Mouse (Mus musculus): ENCODE results near the gene Sgip1. TPM values are rescaled to one million over a fixed set of nuclear protein-coding genes. Genes with fewer than 3 reads are reported as not detected.

The Sgip1 gene
- total RNA-seq, 2 experiments from 2014 or later: 0.45 to 8.4 TPM

DNA sequence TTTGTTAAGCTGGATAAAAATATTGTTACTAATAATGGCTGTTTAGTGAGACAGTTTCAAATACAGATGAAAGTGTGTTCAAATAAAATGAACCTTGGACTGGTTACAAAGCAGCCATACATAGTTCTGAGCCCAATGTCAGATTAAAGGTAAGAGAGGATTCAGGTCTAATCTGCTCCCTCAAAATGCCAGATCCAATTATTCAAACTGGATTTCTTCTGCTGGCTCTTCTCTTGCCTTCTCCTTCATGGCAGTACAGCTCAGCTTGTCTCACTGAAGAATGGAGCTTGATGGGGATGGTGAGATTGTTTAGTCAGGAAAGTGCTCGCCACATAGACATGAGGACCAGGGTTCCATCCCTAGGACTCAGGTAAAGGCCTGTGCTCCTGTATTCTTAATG lies 32.7 kb downstream of the Sgip1 start:
- ATAC-seq (replicated peaks; ENCODE audit: low FRiP score, poor library complexity, severe bottlenecking): no peak

DNA sequence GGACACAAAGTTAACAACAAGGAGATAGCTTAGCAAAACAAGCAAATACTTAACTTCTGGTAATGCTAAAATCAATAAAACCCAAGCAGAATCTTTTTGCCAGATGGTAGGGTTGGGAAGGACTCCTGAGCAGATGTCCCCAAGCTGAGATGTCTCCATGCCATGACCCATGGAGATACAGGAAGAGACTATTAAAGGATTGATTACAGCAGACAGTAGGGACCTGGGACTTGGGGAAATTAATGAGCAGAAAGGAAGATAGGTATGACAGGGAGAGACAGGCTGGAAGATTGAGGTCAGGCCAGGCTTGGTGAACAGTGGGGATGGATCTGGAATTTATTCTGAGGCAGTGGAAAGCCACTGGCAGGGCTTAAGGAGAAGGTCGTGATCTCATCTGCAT lies 33.5 kb downstream of the Sgip1 start:
- ATAC-seq (replicated peaks; ENCODE audit: low FRiP score, poor library complexity, severe bottlenecking): no peak

GRCm38 (mm10) chr4:102775596-102776270 lies 34.6 kb downstream of the Sgip1 start:
- no peak for ATAC-seq (replicated peaks; ENCODE audit: low FRiP score, poor library complexity, severe bottlenecking)

- no peak for ATAC-seq (replicated peaks; ENCODE audit: low FRiP score, poor library complexity, severe bottlenecking)
Measured at GRCm38 (mm10) chr4:102779902-102780301, 38.8 kb downstream of the Sgip1 start.

DNA sequence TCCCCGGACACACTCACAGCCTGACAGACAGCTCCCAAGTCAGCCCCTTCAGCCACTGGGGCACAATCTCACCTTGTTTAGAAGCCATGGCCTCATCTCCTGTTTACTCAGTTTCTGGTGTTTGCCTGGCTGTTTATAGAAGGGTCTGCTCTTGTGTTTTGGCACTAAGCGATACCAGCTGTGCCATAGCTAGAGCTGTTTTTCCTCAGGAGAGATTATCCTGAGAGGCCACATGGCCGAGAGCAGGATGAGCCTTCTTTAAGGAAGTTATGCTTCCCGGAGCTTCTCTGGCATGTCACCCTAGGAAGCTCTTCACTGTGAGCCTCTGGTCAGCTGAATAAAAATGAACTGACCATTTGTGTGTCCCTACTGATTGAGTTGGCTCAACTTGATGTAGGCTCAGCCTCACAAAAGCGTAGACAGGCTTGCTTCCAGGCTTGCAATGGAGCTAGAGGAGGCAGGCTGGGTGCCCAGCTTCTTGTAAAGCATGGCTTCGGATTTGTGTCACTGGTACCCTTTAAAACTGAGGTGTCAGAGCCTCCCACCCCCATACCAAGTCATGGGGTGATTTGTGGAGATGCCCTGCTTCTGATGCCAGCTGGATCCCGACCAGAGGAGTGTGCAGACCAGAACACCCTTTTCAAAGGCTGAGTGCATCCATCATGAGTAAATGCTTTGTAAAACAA lies 42.1 kb downstream of the Sgip1 start:
- no peak for ATAC-seq (replicated peaks; ENCODE audit: low FRiP score, poor library complexity, severe bottlenecking)

- no peak for ATAC-seq (replicated peaks; ENCODE audit: low FRiP score, poor library complexity, severe bottlenecking)
Measured at GRCm38 (mm10) chr4:102785158-102785557, 44.1 kb downstream of the Sgip1 start.

DNA sequence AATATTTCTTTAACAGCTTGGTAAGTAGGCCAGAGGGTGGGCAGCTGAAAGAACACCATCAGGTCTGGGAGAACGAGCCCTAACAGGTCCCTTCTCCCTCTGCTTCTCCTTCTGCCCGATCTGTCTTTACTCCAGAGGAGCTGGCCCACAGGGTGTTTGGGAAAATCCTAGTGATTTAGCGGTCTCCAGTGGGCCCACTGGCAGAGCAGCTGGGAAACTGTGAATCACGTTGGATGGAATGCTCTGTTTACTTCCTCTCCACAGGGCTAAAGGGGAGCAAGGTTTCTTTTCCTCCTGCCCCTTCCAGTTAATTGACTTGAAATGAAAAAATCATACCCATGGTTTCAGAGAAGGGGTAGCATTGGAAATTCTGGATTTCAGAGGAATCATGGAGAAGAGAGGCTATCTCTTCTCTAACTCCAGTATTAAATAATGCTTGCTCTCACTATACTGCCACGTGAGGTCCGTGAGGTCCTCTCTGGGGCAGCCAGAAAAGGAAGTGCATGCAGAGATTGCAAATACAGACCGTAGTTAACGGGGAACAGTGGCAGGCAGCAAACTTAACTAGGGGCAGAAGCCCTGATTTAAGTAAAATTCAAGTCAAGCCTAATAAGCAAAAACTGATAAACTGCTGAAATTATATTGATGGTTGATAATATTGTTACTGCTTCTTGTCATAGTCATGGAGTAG lies 51.1 kb downstream of the Sgip1 start:
- ATAC-seq (replicated peaks; ENCODE audit: low FRiP score, poor library complexity, severe bottlenecking): no peak

DNA sequence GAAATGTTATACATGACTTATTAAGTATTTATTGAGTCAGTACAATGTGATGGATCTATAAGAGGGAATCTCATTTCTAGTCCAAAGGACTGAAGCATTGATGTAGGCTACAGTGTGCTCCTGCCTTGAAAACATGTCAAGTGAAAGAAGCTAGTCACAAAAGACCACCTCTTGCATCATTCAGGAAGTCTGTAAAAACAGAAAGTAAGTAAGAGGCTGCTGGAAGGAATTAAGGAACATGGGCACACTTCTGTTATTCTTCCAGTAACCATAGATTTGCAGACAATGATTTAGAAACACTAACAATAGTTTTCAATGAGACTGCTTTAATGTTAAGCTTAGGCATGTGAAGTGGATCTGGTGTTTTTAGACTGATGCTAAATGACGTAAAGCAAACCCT lies 60.4 kb downstream of the Sgip1 start:
- ATAC-seq (replicated peaks; ENCODE audit: low FRiP score, poor library complexity, severe bottlenecking): no peak

DNA sequence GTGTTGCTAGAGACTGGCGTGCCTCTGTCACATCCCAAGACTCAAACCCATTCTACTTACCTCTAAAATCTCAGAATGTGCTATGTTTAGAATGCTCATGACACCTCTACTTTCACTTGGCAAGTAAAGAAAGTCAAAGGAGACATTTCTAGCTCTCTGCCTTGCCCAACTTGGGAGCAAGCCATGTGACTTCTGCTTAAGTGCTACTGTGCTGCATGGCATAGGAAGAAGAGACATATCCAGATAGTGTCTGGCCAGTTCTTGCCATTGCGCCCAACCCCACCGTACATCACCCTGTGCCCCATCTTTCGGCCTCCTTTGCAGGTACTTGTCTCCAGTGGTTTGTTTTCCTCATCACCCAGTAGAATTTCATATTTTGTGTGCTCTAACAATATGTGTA lies 60.8 kb downstream of the Sgip1 start:
- ATAC-seq (replicated peaks; ENCODE audit: low FRiP score, poor library complexity, severe bottlenecking): no peak

GRCm38 (mm10) chr4:102804611-102805010 lies 63.5 kb downstream of the Sgip1 start:
- no peak for ATAC-seq (replicated peaks; ENCODE audit: low FRiP score, poor library complexity, severe bottlenecking)

- ATAC-seq (replicated peaks; ENCODE audit: low FRiP score, poor library complexity, severe bottlenecking): no peak
Measured at GRCm38 (mm10) chr4:102806987-102807386, 65.9 kb downstream of the Sgip1 start.

- ATAC-seq (replicated peaks; ENCODE audit: low FRiP score, poor library complexity, severe bottlenecking): no peak
Measured at GRCm38 (mm10) chr4:102808258-102808657, 67.2 kb downstream of the Sgip1 start.

DNA sequence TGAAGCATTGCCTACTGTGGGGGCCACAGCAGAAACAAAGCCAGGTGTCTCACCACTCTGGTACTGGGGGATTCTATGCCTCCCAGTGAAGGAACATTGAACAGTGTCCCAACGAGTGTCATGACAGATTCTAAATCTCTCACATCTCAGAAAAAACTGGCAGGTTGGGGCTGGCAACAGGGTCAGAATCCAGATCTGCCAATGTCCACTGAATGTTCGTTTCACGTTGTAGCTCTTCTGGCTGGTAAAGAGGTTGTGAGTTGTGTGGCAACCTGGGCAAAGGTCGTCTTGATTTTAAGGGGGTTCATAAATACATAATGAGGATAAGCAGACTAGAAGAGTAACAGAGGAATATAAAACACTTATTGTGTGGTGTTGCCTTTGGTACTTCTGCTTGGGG lies 68.2 kb downstream of the Sgip1 start:
- no peak for ATAC-seq (replicated peaks; ENCODE audit: low FRiP score, poor library complexity, severe bottlenecking)

DNA sequence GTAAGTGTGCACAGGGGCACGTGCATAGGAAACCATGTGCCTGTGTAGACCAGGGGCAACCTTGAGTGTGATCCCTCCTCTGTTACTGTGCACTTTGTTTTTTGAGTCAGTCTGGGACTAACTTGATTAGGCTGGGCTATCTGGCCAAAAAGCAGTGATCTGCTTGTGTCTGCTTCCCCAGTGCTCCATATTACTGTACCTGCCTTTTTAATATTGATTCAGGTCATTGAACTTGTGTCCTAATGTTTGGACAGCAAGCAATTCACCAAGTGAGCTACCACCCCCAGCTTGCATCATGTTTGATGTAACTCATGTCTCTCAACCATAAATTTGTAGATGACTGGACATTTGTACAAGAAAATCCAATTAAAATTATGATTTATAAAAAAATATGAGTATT lies 69.2 kb downstream of the Sgip1 start:
- no peak for ATAC-seq (replicated peaks; ENCODE audit: low FRiP score, poor library complexity, severe bottlenecking)

- ATAC-seq (replicated peaks; ENCODE audit: low FRiP score, poor library complexity, severe bottlenecking): no peak
Measured at GRCm38 (mm10) chr4:102811007-102811805, 70.1 kb downstream of the Sgip1 start.

- no peak for ATAC-seq (replicated peaks; ENCODE audit: low FRiP score, poor library complexity, severe bottlenecking)
Measured at GRCm38 (mm10) chr4:102813346-102813745, 72.2 kb downstream of the Sgip1 start.

DNA sequence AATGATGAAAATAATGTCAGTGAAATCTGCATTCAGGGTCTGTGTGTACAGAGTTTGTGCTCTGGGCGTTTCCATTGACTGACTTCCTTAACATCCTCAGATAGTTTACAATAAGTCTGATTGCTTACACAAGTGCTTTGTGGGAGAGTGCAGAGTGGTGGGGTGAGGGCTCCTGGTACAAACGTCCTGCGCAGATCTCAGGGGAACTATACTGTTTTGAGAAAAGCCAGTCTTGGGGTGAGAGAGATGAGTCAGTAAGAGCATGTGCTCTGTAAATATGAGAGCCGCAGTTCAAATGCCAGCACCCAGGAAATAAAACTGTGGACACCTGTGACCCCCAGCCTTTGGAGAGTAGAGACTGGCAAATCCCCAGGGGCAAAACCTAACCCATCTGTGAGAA lies 80.7 kb downstream of the Sgip1 start:
- ATAC-seq (replicated peaks; ENCODE audit: low FRiP score, poor library complexity, severe bottlenecking): no peak

GRCm38 (mm10) chr4:102824494-102824893 lies 83.4 kb downstream of the Sgip1 start:
- no peak for ATAC-seq (replicated peaks; ENCODE audit: low FRiP score, poor library complexity, severe bottlenecking)

- ATAC-seq (replicated peaks; ENCODE audit: low FRiP score, poor library complexity, severe bottlenecking): no peak
Measured at GRCm38 (mm10) chr4:102826159-102826558, 85.1 kb downstream of the Sgip1 start.

- no peak for ATAC-seq (replicated peaks; ENCODE audit: low FRiP score, poor library complexity, severe bottlenecking)
Measured at GRCm38 (mm10) chr4:102828518-102828917, 87.4 kb downstream of the Sgip1 start.
